Mouse (Mus musculus): ENCODE results near the gene Dhx15.

Gene Dhx15

DNA sequence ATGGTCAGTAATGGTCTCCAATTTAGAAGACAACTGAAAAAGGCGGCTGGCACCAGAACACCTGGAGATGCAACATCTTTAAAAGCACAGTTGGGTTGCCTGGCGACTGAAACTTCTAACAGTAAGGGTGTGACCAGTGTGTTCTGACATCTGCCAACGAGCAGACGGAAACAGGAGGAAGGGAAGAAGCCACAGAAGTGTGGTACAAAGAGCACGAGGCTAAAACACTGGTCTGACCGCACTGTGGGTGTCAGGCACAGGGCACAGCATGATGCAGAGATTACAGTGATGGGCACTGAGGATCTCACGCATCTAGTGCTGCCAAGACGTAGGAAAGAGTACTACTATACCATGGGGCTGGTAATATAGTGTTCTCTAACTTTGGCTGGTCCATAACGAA lies 48.4 kb downstream of the Dhx15 start:
- DNase-seq: no peak

DNA sequence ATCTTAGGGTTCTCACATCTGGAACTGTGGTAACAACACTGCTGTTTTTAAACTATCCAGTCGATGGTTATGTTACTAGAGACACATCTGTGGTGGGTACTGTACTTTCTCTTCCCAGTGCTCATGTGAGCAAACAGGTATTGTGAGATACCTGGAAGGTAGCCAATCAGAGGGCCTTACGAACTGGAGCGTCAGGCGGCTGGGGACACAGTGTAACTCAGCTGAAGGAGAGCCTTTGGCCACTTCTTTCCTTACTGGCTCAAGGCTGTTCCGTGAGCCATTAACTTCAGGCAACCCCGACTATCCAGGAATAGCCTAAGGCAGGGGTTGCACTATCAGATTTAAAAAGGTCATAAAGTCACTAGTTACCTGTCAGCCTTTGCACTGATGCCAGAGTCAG lies 51.5 kb downstream of the Dhx15 start:
- no peak for DNase-seq

DNA sequence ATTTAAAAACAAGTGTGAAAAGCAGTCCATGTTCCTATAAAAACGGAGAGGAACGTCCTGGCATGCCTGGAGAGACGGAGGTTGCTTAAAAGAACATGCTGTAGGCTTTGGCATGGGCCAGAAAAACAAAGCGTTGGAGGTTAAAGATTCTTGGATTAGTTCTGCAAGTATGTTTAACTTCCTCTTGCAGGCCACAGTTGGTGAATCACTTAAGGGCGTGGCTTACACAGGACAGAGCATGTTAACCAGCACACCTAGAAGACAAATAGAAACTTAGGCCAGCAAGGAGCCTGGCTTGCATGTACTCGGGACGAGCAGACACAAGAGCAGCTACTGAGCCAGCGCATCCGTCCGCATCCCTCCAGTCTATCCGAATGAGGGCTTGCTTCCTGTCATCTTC lies 52.2 kb downstream of the Dhx15 start:
- DNase-seq: no peak

DNA sequence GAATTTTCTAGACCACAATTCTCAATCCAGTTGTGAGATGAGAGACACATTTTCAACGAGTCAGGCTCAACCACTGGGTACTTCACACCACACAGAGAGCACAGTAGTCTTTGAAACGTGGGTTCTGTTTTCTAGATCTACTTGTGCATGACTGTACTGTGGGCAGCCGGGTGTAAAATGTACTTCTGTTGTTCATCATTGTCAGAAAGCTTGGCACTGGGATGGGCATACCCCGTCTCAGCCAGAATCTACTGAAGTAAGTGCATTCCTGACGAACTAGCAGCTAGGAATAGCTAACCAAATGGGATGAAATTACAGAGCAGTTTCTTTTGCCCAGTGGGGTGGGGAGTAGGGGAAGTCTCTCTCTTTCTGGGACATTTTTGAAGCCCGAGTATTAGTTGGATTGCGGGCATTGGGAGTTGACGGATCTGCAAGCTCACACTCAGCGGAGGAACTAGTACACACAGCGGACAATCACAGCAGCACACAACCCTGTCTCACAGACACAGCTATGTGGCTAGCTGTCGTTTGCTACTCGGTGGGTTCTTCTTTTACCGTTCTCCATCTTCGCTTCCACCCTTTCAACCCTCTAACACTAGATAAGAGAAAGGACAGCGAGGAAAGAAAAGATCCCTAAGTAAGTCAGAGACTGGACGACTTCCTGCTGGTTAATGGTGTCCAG lies 54.7 kb downstream of the Dhx15 start:
- no peak for DNase-seq

DNA sequence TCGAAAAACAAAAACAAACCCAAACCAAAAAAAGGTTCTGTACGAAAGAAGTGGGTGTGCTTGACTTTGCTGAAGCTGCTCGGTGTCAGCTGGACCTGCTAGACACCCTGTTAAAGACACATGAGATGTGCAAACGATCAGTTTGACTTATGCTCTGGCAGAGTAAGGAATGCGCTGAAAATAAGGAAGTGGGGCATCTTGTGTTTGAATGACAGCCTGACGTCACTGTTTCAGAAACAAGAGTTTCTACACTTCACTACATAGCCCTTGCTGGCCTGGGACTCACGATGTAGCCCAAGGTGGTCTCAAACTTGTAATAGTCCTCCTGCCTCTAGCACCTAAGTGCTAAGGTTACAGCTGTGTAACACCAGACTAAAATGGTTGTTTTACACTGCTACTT lies 57.5 kb downstream of the Dhx15 start:
- DNase-seq: no peak

DNA sequence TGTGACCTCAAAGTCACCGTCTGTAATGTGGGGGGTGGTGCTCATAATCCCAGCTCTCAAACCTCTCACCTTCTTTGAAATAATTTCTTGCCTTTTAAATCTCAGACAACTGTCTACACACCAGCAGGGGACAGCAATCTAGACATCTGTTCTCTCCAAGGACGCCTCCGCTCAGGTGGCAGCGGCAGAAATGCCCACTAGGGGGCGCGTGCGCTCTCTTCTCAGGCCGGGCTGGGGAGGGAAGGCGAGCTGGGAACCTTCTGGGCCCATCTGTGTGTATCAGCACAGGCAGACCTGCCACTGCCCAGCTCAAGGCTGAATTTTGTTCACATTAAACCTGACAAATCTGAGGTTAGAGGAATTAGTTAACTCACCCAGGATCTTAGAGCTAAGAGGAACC lies 58.2 kb downstream of the Dhx15 start:
- DNase-seq: peak in 1 of 2 experiments; percentile 62

DNA sequence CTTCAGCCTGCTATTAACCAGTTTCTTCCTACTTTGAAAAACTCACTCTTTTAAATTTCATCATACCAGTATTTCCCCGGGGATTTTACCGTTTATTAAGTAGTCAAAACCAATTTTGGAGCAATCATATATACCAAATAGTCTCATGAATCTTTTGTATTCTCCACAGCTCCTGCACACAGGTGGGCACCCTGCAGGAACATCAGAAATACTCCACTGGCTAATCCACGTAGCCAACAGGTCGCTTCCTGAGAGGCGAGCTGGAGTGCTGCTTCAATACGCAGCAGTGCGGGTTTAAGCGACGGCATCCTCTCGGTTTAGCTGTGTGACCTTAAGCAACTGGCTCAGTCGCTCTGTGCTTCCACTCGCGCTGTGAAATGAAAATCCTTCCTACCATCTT lies 58.9 kb downstream of the Dhx15 start:
- no peak for DNase-seq

DNA sequence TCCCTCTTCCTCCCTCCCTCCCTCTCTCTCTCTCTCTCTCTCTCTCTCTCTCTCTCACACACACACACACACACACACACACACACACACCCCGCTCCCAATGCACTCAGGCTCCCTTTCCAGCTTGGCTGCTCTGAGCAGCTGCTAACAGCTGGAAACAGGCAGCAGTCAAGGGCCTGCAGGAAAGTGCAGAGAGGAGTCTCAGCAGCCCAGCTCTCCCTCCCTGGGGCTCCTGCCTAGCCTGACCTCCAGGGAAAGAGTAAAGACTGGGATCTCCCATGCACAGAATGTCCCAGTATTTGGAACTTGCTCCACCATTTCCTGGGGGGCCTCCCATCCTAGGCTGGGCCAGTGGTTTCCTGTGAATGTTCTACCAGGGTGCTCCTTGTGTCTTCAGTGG lies 59.8 kb downstream of the Dhx15 start:
- DNase-seq: no peak

DNA sequence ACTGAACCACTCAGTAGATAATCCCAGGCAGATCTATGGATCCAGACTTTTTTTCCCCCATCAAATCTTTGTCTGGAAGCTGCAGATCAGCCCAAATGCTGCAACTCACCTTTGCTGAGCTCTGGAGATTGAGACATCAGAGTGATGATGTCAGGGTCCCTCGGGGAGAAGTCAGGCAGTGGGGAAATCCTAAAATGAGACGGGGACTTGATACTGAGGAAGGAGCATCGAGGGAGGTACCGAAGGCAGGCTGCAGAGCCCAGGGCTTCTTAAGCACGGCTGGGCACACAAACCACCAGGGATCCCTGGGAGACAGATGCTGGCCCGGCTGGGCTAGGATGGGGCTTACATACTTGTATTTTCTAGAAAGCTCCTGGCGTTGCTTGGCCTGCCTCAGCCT lies 64.1 kb downstream of the Dhx15 start:
- no peak for DNase-seq

DNA sequence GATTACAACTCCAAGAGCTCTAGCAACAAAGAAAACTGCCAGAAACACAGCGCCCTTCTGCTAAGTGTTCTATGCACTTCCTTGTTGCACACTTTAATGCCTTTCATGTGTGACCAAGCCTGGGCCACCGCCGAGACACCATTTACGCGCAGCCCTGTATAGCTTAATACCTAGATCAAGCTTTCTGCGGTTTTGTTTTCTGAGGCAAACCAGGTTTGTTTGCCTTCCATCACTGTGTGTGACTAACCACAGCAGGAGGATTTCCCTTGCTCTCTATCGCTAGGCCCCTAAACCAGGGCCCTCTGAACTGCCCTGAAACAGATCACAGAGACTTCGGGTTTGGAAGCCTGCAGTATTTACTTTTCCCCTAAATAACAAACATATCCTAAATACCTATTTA lies 64.5 kb downstream of the Dhx15 start:
- DNase-seq: no peak

DNA sequence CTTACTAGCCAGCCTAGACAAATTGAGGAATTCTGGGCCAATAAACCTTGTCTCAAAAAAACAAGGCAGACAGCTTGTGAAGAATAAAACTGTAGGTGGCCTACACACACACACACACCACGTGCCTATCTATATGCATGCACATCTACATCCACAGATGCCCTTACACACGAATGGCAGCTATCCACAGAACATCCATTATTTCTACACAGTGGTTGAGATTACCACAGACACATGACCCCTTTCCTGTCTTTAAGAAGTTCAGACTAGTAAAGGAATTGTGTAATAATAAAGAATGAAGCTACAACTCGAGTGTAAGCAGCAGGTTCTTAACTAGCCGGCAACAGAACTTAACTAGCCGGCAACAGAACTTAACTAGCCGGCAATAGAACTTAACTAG lies 68.2 kb downstream of the Dhx15 start:
- no peak for DNase-seq

DNA sequence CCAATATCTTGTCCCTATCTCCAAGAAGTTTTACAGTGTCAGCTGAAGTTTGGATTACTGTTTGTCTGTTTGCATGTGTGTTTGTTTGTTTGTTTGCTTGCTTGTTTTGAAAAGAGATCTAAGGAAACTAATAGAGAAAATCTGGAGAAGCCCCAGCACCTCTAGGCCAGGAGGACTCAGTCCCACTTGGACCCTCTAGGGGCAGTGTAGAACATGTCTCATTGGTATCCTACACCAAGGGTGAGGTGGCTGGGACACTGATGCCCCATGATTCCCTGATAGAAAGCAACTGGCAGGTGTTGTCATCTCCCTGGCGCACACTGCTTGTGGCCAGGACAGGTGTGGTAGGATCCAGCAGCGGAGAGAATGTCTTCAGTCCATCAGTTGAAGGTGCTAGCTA lies 70.5 kb downstream of the Dhx15 start:
- DNase-seq: no peak

DNA sequence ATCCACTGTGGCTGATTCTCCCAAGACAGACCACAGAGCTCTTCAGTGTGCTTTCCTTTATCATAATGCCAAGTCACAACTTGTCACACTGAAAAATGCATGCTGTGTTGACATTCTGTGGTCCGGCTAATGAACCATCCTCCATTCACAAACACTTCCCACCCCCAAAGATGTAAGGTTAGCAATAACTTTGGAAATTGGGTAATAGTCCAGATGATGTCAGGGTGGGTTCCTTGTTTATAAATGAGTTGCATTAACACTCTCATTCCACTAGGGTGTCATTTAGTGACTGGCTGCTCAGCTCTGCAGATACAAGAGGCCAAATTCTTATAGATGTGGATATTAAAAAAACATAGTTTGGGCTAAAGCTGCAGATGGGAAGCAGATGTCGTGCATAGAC lies 71.1 kb downstream of the Dhx15 start:
- no peak for DNase-seq

DNA sequence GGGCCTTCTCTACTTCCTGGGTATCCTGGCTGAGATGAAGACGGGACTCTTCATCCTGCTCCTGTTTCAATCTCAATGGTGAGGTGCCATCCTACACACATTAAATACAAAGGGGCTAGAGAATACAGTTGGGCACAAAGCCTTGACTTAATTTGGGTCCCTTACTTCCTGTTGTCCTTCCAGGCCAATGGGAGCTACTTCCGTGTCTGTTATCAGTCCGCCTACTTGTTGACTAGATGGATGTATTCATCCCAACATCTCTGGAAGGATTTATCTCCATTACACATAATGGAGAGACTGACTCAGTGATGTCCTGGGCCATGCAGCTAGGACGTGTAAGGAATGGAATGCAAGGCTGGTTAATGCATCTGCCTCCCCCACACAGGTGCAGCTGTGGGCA lies 72.5 kb downstream of the Dhx15 start:
- no peak for DNase-seq

DNA sequence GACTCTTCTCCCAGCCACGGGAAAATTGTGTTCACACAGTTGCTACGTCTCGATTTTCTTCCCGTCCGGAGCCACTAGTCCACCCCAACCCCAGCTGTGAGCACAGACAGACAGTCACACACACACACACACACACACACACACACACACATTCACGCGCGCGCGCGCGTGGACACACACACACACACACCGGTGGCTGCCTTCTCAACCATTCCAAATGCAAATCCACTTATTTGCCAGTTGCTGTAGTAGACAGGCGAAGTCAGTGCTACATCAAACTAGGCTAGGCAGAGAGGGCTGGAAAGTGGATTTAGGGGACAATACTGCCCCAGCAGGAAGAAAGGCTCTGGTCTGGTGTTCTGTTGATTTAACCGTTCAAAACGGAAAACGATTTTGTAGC lies 73.9 kb downstream of the Dhx15 start:
- no peak for DNase-seq

DNA sequence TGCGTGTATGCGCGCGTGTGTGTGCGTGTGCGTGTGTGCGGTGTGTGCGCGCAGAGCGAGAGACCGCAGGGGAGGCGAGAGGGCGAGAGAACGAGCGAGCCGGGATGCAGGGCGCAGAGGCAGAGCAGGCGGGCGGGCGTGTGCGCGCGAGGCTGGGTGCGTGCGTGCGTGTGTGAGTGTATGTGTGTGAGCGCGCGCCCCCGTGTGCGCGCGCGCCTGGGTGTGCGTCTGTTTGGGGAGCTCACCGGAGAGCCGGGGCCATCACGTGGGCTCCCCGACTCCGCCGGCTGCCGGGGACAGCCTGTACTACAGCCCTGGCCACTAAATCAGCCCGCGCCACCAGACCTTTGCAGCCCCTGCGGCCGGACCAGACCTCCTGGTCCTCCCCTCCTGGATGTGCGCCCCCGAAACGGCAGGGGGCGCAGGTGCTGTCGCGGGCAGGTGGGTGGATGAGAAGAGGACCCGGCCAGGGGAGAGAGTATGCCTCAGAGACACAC lies 74.4 kb downstream of the Dhx15 start:
- peak; percentile 46 to 81 for DNase-seq

DNA sequence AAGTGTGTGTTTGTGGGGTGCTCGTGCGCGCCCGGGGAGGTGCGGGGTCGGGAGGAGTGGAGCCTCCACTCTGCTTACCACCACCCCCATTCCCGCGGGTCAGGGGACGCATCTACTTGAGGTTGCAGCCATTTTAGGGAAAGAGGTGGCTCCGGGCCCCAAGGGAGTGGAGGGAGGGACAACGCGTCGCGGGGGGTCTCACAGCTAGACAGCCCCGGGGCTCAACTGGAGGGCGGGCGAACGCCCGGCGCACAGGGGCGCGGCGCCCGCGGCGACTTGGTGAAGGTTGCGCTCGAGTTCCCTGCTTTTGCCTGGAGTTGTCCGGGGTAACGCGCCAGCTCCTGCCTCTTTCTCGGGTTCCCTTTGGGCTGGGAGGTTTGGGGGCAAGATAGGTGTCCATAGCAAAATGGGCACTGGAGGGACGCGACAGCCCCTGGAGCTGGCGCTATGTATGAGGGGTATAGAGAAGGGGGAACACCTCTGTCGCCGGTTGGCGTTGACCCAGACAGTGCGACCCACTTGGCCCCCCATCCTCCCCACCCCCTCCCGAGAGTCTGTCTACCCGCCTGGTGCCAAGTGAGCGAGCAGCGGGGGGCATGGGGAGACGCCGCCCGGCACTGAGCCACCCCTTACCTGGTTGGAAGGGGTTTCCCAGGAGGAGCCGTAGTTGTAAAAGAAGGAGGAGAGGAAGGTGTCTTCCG lies 75.4 kb downstream of the Dhx15 start:
- DNase-seq: no peak

DNA sequence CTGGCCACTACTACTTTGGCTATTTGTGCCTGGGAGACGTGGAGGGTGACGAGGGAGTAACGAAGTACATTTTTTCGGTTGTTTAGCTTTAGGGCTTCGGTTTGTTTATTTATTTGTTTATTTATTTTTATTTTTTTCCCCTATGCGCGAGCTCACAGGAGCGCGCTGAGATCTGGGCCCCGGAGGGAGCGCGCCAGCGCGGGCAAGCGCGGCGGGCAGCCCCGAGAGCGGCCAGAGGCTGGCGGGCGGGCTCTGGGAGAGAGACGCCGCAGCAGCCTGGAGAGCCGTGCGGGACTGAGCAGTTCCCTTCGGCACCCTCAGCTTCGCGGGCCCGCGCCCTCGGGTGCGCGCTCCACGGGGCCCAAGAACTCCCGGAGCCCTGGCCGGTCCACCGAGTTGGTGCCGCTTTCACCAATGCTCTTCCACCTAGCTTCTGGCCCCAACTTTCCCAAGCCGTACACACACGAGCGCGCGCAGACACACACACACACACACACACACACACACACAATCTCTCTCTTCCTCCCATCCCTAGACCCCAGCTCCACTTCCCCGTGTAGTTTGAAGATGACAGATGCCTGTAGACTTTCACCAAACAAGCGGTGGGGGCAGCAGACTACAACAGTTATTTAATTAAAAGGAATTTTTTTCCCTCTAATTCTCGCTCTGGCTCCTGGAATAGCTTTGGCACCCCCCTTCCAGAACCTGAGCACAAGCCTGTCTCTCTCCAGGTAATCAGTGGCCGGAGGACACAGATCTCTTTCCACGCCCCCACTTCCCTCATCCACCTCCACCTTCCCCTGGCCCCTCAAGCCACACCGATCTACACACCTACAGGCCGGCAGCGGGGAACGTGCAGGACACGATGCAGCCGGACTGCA lies 76.2 kb downstream of the Dhx15 start:
- DNase-seq: peak in 1 of 2 experiments; percentile 52

DNA sequence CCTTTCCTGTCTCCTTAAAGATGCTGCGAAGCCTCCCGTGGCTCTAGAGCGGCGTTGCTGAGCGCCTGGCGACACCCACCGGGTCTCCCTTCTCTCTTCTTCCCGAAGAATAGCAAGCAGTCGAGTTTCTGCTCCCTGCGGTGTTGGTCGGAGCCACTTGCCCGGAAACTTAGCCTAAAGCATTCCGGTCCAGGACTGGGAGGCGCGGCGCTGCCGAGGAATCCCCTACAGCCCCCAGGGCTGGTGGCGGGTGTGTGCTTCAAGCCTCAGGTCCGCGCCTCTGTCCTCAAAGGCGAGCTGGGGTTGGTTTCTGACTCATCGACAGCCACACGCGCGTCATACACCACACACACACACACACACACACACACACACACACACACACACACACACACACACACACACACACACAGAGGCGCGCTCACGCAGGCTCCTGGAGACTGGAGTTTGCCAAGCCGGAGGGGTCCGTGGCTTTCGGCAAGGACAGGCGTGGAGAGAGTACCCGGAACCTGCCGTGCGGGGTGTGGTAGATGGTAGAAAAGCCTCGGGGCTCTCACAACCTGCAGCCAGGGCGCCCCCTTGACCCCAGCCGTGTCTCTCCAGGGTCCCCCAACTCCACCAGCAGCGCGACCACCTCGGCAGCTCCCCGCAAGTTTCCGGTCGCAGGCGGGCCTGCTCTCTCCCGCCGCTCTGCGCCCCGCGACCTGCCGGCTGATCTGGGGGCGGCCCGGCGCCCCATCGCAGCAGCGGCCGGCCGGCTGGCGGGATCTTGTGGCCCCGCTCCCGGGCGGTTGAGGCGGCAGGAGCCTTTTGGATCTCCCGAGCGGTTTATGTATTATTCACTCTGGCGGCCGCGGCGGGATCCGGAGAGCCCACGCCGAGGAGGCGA lies 77.1 kb downstream of the Dhx15 start:
- peak in 1 of 2 experiments; percentile 45 for DNase-seq

DNA sequence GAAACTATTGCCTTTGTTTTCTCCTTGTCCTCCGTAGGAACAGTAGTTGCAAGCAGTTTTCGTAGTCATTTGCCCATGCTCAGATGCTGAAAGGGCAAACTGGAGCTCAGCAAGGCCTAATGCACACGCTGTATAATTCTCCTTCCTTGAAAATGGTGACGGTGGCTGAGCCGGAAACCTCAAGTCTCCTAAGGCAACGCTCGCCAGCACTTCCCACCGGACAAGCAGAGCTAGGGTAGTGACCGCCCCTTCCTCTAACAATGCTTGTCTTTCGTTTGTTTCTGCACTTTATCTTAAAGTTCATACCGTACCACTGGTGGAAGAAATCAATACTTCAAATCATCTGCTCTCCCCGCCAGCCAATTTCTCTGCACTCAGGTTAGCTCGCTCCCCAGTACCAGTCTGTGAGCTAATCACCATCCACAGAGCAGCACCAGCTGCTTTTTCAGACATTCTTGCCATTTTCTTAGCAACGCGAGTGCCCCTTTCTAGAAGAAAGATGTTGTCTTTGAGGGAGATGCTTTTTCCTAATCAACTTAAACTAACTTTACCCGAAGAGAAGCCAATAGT lies 78.0 kb downstream of the Dhx15 start:
- DNase-seq: no peak

DNA sequence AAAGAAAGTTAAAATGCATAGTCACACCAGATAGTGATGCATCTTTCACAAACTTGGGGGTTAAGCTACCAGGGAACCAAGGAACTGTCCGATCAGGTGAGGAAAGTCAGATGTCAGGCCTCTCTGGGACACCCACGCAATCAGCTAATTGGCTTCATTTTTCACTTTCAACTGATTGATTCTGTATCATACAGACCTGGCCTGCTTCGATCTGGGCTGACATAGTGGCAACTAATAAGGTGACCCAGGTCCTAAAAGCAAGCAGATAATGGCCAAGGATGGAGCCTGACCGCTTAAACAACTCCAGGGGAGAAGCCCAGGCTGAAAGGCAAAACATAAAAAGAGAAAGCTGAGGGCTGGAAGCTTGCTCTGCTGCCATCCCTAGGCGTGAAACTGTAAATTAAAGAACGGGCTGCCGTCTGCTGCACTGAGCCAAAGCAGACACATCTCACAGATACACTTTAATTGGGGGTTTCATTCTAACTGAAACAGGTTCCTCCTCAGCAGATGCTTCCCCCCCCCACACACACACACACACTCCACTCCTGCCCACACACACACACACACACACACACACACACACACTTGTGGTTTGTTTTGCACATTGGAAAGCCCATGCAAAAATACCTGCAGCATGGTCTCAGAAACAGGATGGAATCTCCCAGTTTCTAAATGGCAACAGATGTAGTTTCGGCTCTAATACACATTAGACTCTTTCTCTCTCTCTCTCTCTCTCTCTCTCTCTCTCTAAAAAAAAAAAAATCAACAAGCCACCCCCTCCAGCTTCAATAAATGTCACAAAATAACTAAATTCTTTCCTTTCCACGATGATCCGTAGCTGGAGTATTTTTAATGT lies 79.3 kb downstream of the Dhx15 start:
- DNase-seq: no peak
